Mouse (Mus musculus) urinary bladder, adult 2 months (tissue): ENCODE data around the gene Traf5. TPM values are rescaled to one million over a fixed set of nuclear protein-coding genes. Genes with fewer than 3 reads are reported as not detected.

Source experiments
- DNase-seq: peaks from one replicate; pipeline ENCODE4 v3.0.0; 2022; ENCODE audit warnings: low spot score
- polyA plus RNA-seq: library from polyadenylated mRNA; depleted of rRNA; stranded (reverse); fragments of >200 nt; gene quantifications from 2 replicates; pipeline ENCODE4 v1.2.3, GENCODE M21; 2012; rRNA removed

The Traf5 gene
- 50.6 and 60.3 TPM in 2 replicates for polyA plus RNA-seq

GRCm38 (mm10) chr1:192091806-192092772 is at the start of gene Traf5:
Gene Traf5 (minus strand): TSS chr1:192092559.
- DNase-seq, result peak; percentile 87

GRCm38 (mm10) chr1:192140313-192140712 is 48.0 kb upstream of the Traf5 start:
- no peak for DNase-seq

DNA sequence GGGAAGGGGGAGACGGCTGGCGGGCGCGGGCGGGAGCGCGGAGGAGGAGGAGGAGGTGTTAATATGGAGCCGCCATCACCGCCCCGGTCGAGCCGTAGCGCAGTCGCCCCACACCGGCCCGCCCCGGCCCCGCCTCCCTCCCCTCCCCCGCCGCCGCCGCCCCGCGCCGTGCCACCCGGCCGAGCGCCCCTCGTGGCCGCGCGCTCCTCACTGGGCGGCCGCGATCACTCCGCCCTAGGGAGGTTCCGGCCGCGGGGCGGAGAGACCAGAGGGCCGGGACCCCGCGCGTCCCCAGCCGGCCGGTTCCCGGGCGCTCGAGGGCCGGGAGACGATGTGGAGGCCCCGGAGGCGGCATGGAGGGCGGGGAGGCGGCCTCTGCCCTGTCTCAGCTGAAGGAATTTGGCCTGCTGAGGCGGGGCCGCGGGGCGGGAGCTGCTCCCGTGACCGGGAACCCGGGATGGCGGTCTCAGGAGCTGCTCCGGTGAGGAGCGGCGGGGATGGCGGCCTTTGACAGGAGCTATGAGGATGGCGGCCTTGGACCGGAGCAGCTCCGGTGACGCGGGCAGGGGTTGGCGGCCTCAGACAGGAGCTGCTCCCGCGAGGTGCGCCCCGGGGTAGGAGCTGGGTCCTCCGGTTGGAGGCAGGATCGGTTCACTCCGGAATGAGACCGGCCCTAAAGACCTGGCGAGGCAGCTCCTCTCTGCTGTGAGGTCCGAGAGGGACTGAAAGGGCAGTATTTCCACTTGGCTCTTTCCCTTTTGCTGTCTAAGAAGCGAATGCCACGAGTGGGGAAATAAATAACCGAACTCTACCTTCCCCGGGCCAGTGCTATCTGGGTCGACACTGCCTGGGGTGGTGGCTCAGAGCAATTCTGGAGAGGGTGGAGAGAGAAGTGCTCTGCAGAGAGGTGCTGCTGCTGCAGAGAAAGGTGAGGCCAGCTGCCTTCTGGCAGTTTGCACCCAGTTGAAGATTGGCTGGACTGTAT is 45.9 kb upstream of the Traf5 start, which contains the start of gene Rcor3:
Rcor3 (minus strand) TSS at position 137 of the 985 bp plus-strand sequence.
- peak; percentile 89 for DNase-seq

DNA sequence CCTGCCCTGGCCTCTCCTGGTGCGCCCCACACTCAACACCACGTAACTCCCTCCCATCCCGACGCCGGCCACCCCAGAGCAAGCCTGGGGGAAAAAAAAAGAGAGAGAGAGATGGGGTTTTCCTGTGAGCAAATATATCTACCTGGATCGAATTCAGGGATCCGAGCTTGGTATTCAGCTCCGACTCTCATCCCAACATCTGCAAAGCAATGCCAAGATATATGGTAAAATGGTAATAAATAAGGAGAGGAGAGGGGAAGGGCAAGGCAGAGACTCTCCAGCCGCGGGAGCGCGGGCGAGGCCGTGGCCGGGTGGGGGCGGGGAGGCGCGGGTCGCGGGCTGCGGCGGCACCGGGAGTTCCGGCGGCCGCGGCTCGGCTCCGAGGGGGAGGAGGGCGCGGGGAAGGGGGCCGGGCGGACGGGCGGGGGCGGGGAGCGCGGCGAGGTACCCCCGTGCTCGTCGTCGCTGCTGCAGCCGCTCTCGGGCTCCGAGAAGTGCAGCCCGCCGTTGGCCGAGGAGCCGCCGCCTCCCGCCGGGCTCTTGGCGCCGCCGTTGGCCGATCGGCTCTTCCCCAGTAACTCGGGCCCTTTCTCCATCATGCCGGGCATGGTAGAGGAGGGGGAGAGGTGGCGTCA is 45.0 kb upstream of the Traf5 start:
- no peak for DNase-seq

- peak; percentile 59 for DNase-seq
Observed at GRCm38 (mm10) chr1:192136561-192137290, 44.4 kb upstream of the Traf5 start.

- DNase-seq, result no peak
Observed at GRCm38 (mm10) chr1:192130202-192130601, 37.8 kb upstream of the Traf5 start.

GRCm38 (mm10) chr1:192128343-192128742 is 36.0 kb upstream of the Traf5 start:
- no peak for DNase-seq

DNA sequence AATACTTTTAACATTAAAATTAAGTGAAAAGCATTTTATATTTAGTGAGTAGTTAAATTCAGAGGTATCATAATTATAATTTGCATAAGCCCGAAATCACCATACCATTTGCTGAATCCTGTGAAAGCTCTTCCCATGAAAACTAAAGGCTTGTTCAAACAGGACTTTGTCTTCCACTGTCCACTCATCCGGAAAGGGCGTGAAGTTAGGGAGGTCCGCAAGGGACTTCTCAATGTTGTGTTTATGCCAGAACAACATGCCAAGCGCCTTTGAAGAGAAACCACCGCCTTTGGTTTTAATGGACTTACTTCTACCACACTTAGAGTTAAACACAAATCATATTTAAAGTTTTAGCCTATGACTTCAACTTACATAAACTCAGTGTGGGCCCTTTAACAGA is 33.4 kb upstream of the Traf5 start:
- no peak for DNase-seq

DNA sequence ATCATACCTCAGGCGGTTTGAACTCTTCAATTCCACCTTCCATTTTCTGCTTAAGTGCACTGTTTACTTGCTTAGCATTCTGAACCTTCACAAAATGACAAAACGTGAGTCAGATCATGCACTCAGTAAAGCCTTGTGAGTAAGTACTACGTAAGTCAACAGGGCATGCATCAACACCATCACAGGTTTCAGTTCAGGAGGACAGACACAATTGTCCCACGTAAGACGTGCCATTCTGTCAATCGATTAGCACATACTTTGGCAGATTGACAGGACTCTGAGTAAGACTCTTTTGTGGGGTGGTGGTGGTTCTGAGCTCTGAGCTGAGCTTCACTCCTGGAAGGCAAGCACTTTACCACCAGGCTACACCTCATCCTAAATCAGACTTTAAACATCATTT is 23.9 kb upstream of the Traf5 start:
- no peak for DNase-seq

GRCm38 (mm10) chr1:192115378-192115777 is 23.0 kb upstream of the Traf5 start:
- DNase-seq, result no peak

GRCm38 (mm10) chr1:192109169-192109568 is 16.8 kb upstream of the Traf5 start:
- no peak for DNase-seq

GRCm38 (mm10) chr1:192107352-192107751 is 15.0 kb upstream of the Traf5 start:
- no peak for DNase-seq

DNA sequence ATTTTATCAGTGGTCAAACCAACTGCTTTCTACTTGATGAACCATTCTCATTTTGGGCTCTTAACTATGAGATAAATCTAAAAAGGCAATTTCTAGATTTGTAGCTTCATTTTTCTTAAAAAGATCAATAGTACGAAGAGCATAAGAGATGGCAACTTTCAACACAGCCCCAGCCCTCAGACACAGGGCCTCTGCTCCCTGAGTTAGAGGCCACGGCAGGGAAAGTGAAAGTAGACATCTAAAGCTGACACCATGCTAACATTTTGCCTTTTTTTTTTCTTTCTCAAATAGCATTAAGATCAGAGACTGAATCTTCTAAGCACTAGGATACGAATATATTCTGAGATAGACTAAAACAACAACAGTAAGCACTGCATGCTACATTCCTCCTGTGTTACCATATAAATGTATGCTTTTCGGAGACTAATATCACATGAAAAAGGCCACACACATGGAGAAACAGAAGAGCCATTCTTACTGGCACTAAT is 13.6 kb upstream of the Traf5 start:
- DNase-seq, result no peak

DNA sequence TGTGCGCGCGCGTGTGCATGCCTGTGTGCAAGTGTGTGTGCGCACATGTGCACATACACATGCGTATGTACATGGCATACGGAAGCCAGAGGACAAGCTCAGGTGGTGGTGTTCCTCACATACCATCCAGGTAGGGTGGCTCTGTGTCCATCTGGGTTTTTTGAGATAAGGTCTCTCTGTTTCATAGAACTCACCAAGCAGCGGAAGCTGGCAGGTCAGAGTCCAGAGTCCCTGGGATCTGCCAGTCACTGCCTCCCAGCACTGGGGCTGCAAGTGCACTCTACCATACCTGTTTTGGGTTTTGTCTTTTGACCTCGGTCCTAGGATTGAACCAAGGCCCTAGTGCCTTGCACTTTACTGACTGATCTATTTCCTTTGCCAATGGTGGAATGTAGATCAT is 11.7 kb upstream of the Traf5 start:
- DNase-seq, result no peak

DNA sequence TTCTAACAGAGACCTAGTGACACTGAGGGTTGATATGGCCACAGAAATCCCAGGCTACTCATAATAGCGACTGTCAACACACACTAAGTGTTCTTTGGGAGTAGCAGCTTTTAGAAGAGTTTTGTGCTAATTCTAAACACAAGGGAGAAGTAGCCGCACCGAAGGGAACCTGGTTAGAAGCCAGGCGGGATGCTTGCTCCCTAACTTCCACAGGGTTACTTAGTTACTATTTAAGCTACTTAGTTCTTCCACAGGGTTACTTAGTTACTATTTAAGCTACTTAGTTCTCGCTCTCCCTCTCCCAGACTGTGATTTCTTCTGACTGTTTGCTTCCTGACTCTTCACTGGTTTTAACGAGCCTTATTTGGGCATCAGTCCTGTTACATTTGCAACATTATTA is 10.8 kb upstream of the Traf5 start:
- DNase-seq, result no peak

GRCm38 (mm10) chr1:192101359-192101758 is 9.0 kb upstream of the Traf5 start:
- no peak for DNase-seq

DNA sequence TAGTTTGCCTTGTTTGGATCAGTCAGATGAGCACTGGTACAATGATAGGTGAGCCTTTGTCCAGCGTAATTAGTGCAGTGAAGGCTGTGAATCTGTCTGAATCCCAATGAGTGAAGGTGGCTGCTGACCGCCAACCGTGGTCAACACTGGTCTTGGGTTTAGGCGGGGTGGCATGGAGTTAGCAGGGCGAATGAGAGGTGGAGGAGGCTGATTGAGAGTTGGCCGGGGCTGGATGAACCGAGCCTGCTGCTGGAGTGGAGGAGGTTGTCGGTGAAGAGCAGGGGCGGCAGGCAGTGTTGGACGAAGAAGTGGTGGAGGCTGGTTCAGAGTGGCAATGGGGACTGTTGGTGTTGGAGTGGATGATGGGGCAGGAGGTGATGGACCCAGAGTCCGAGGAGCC is 8.4 kb upstream of the Traf5 start:
- DNase-seq, result no peak

- no peak for DNase-seq
Observed at GRCm38 (mm10) chr1:192095626-192096025, 3.3 kb upstream of the Traf5 start.

DNA sequence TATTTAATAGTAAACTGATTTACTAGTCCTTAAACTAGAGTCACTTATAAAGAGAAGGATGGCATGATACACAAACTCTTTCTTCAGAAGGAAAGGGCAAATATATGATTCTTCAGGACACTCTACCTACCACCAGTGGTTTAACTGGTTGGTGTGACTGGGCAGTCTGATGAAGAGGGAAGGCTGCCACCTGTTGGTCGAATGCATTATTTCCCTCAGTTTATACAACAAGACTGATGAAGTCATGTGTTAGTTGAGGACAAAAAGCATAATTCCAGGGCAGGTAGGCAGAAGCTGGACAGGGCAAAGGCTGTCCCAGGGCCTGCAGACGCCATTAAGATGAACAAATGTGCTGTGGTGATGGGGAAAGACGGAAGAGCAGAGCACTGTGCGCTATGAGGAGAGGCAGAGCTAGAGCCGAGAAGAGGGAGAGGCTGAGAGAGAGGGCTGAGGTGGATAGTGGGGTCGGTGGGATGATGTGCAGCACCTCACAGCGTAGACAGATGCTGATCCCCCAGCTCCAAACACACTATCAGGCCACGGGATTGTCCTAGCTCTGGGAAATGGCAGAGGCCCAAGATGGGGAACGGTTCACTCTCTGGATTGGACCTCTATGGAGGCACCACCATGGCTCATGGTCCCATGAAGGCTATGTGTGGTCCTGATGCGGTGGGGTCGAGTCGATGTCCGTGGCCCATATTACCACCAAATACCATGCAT is 2.3 kb upstream of the Traf5 start:
- no peak for DNase-seq
